Mouse (Mus musculus): ENCODE results near the gene Psmb11. TPM values are rescaled to one million over a fixed set of nuclear protein-coding genes. Genes with fewer than 3 reads are reported as not detected.

The Psmb11 gene
- polyA plus RNA-seq, 1 experiment from 2014 or later, result not detected

- no peak overlapping the region for H3K9ac ChIP-seq
- no peak for ATAC-seq
- 81% methylated on average over 11 of the region's 11 CpGs for WGBS
- no peaks in the 10 kb centered on the region for H3K27me3 ChIP-seq (replicated peaks)
- no peaks in the 10 kb centered on the region for H3K9me3 ChIP-seq
- no peaks in the 10 kb centered on the region for H3K4me1 ChIP-seq (replicated peaks)
- peaks cover 6% of the 10 kb centered on the region for H3K36me3 ChIP-seq
- H3K4me3 ChIP-seq (replicated peaks), result no peak overlapping the region
- H3K4me2 ChIP-seq (replicated peaks), result no peak overlapping the region
- no peak overlapping the region for H3K27ac ChIP-seq
These were observed 9.5 kb downstream of the Psmb11 start for GRCm38 (mm10) chr14:54630583-54631239.

- Histone ChIP-seq H3K4me2 (replicated peaks) (no peak overlapping the region), H3K9ac (no peak overlapping the region), H3K36me3 (peaks cover 10% of the 10 kb centered on the region), H3K9me3 (no peaks in the 10 kb centered on the region), H3K4me3 (replicated peaks) (no peak overlapping the region), H3K27me3 (replicated peaks) (no peaks in the 10 kb centered on the region), H3K27ac (no peak overlapping the region), H3K4me1 (replicated peaks) (no peaks in the 10 kb centered on the region)
- WGBS, result 57% methylated on average over 4 of the region's 4 CpGs
- ATAC-seq, result no peak
These were observed 10.0 kb downstream of the Psmb11 start for GRCm38 (mm10) chr14:54631240-54631599.

GRCm38 (mm10) chr14:54632252-54632651 is 11.0 kb downstream of the Psmb11 start:
- 93% methylated on average over 36 of the region's 37 CpGs for WGBS
- Histone ChIP-seq H3K36me3 (peaks cover 10% of the 10 kb centered on the region), H3K9me3 (no peaks in the 10 kb centered on the region), H3K9ac (no peak overlapping the region), H3K4me1 (replicated peaks) (no peaks in the 10 kb centered on the region), H3K27ac (no peak overlapping the region), H3K27me3 (replicated peaks) (no peaks in the 10 kb centered on the region), H3K4me2 (replicated peaks) (no peak overlapping the region), H3K4me3 (replicated peaks) (no peak overlapping the region)
- no peak for ATAC-seq

- H3K4me2 ChIP-seq (replicated peaks), result no peak overlapping the region
- no peaks in the 10 kb centered on the region for H3K27me3 ChIP-seq (replicated peaks)
- no peak overlapping the region for H3K4me3 ChIP-seq (replicated peaks)
- ATAC-seq, result no peak
- H3K4me1 ChIP-seq (replicated peaks), result 0 out of 2 replicates have a peak, but pooled peaks cover 3% of the 10 kb centered on the region
- H3K36me3 ChIP-seq, result peaks cover 10% of the 10 kb centered on the region
- no peak overlapping the region for H3K9ac ChIP-seq
- no peaks in the 10 kb centered on the region for H3K9me3 ChIP-seq
- WGBS, result 80% methylated on average over 4 of the region's 4 CpGs
- H3K27ac ChIP-seq, result no peak overlapping the region
These were observed 12.9 kb downstream of the Psmb11 start for GRCm38 (mm10) chr14:54634182-54634581.

GRCm38 (mm10) chr14:54636954-54637353 is 15.7 kb downstream of the Psmb11 start:
- Histone ChIP-seq H3K4me1 (replicated peaks) (peaks cover 16% of the 10 kb centered on the region), H3K36me3 (peaks cover 10% of the 10 kb centered on the region), H3K27me3 (replicated peaks) (no peaks in the 10 kb centered on the region), H3K4me2 (replicated peaks) (no peak overlapping the region), H3K9me3 (no peaks in the 10 kb centered on the region), H3K4me3 (replicated peaks) (no peak overlapping the region), H3K27ac (no peak overlapping the region), H3K9ac (no peak overlapping the region)
- WGBS, result 56% methylated on average over 8 of the region's 8 CpGs
- no peak for ATAC-seq

GRCm38 (mm10) chr14:54638210-54638609 is 17.0 kb downstream of the Psmb11 start:
- 67% methylated on average over 5 of the region's 5 CpGs for WGBS
- Histone ChIP-seq H3K36me3 (peaks cover 18% of the 10 kb centered on the region), H3K27ac (no peak overlapping the region), H3K4me2 (replicated peaks) (no peak overlapping the region), H3K9me3 (no peaks in the 10 kb centered on the region), H3K4me1 (replicated peaks) (peaks cover 16% of the 10 kb centered on the region), H3K9ac (no peak overlapping the region), H3K4me3 (replicated peaks) (no peak overlapping the region), H3K27me3 (replicated peaks) (no peaks in the 10 kb centered on the region)
- no peak for ATAC-seq

- peaks cover 34% of the 10 kb centered on the region for H3K36me3 ChIP-seq
- H3K4me2 ChIP-seq (replicated peaks), result peak overlapping the region; percentile 89
- H3K4me1 ChIP-seq (replicated peaks), result peaks cover 16% of the 10 kb centered on the region
- no peaks in the 10 kb centered on the region for H3K27me3 ChIP-seq (replicated peaks)
- no peaks in the 10 kb centered on the region for H3K9me3 ChIP-seq
- ATAC-seq, result no peak
- 0 out of 2 replicates have a peak overlapping the region, but pooled peaks have one; percentile 28 for H3K9ac ChIP-seq
- peak overlapping the region; percentile 74 for H3K4me3 ChIP-seq (replicated peaks)
- WGBS, result 20% methylated on average over 4 of the region's 4 CpGs
- H3K27ac ChIP-seq, result no peak overlapping the region; the same call in 1 of the 2 replicates
These were observed 18.9 kb downstream of the Psmb11 start for GRCm38 (mm10) chr14:54640121-54640520.

- Histone ChIP-seq H3K4me3 (replicated peaks) (peak within 1 kb of the TSS; percentile 74), H3K9ac (peak within 1 kb of the TSS; percentile 83), H3K4me2 (replicated peaks) (peak within 1 kb of the TSS; percentile 89), H3K27ac (peak within 1 kb of the TSS; percentile 67), H3K36me3 (peaks cover 38% of the 10 kb centered on the region), H3K9me3 (no peaks in the 10 kb centered on the region), H3K27me3 (replicated peaks) (no peaks in the 10 kb centered on the region), H3K4me1 (replicated peaks) (peaks cover 16% of the 10 kb centered on the region)
- ATAC-seq, result peak; percentile 42
- WGBS, result under 1% methylated on average over 28 of the region's 28 CpGs
These were observed 19.7 kb downstream of the Psmb11 start, which contains the start of gene Gm17606 for GRCm38 (mm10) chr14:54640946-54641304. Gene Gm17606, plus strand, starts transcription at chr14:54640952.

- H3K36me3 ChIP-seq, result peaks cover 40% of the 10 kb centered on the region
- 0% methylated on average over 51 of the region's 52 CpGs for WGBS
These were observed 20.2 kb downstream of the Psmb11 start, which contains the start of gene Cdh24 for GRCm38 (mm10) chr14:54641305-54641969. Gene Cdh24, minus strand, starts transcription at chr14:54641364.

GRCm38 (mm10) chr14:54642224-54642944 is 21.2 kb downstream of the Psmb11 start:
- H3K4me1 ChIP-seq (replicated peaks), result peaks cover 16% of the 10 kb centered on the region
- H3K4me2 ChIP-seq (replicated peaks), result no peak overlapping the region
- ATAC-seq, result no peak
- WGBS, result 83% methylated on average over 25 of the region's 25 CpGs
- H3K9ac ChIP-seq, result no peak overlapping the region
- peaks cover 50% of the 10 kb centered on the region for H3K36me3 ChIP-seq
- no peak overlapping the region for H3K27ac ChIP-seq
- no peaks in the 10 kb centered on the region for H3K27me3 ChIP-seq (replicated peaks)
- no peaks in the 10 kb centered on the region for H3K9me3 ChIP-seq
- H3K4me3 ChIP-seq (replicated peaks), result no peak overlapping the region

More at GRCm38 (mm10) chr14:54641305-54641969, 20.2 kb downstream of the Psmb11 start, which contains the start of gene Cdh24:
- Histone ChIP-seq H3K9ac (peak within 1 kb of the TSS; percentile 83), H3K27me3 (replicated peaks) (no peaks in the 10 kb centered on the region), H3K4me3 (replicated peaks) (peak within 1 kb of the TSS; percentile 74), H3K4me1 (replicated peaks) (peaks cover 16% of the 10 kb centered on the region), H3K27ac (peak within 1 kb of the TSS; percentile 67), H3K9me3 (no peaks in the 10 kb centered on the region), H3K4me2 (replicated peaks) (peak within 1 kb of the TSS; percentile 89)
- peak; percentile 97 for ATAC-seq

GRCm38 (mm10) chr14:54643011-54643410 is 21.8 kb downstream of the Psmb11 start:
- no peaks in the 10 kb centered on the region for H3K27me3 ChIP-seq (replicated peaks)
- H3K4me3 ChIP-seq (replicated peaks), result no peak overlapping the region
- no peak for ATAC-seq
- H3K9me3 ChIP-seq, result no peaks in the 10 kb centered on the region
- H3K27ac ChIP-seq, result no peak overlapping the region
- no peak overlapping the region for H3K4me2 ChIP-seq (replicated peaks)
- peaks cover 52% of the 10 kb centered on the region for H3K36me3 ChIP-seq
- peaks cover 16% of the 10 kb centered on the region for H3K4me1 ChIP-seq (replicated peaks)
- H3K9ac ChIP-seq, result no peak overlapping the region
- WGBS, result 91% methylated on average over 2 of the region's 2 CpGs

- ATAC-seq, result no peak
- Histone ChIP-seq H3K4me3 (replicated peaks) (no peak overlapping the region), H3K4me1 (replicated peaks) (peaks cover 11% of the 10 kb centered on the region), H3K9me3 (no peaks in the 10 kb centered on the region), H3K27me3 (replicated peaks) (no peaks in the 10 kb centered on the region), H3K36me3 (peaks cover 62% of the 10 kb centered on the region), H3K4me2 (replicated peaks) (no peak overlapping the region), H3K27ac (no peak overlapping the region), H3K9ac (no peak overlapping the region)
- WGBS, result 87% methylated on average over 9 of the region's 9 CpGs
These were observed 23.1 kb downstream of the Psmb11 start for GRCm38 (mm10) chr14:54644294-54644693.
